Mouse (Mus musculus): ENCODE data around the gene Vps18.

DNA sequence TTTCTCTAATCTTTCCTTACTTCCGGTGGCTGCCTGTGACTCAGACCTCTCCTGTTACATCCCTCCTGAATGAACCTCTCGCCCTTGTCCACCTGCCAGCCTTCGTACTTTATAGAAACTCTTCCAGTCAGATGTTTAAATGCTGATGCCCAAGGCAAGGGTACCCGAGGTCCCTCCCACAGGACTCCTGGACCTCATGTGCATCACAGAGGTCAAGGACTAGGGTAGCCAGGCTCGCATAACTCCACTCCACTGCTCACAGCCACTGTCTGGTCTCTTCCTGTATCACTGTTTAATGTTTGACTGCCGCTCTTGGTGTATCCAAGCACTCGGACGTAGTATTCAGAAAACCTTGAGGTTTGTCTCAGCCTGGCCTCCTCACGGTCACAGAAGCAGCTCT, 46.0 kb upstream of the Vps18 start:
- TF ChIP-seq E2F4 (IDR thresholded peaks at IDR 0.05; ENCODE audit: insufficient read depth) (no peak), MAX (IDR thresholded peaks at IDR 0.05; ENCODE audit: low read depth) (no peak), USF1 (IDR thresholded peaks at IDR 0.05; ENCODE audit: low read depth) (no peak), POLR2A (IDR thresholded peaks at IDR 0.05; ENCODE audit: insufficient read length, low read depth) (no peak), TCF12 (IDR thresholded peaks at IDR 0.05; ENCODE audit: insufficient read depth, poor library complexity, severe bottlenecking) (no peak)
